Mouse (Mus musculus): ENCODE data around the gene A530016L24Rik.

The A530016L24Rik gene

GRCm38 (mm10) chr12:112503003-112503771, 13.9 kb downstream of the A530016L24Rik start:
- no peak for DNase-seq (ENCODE audit: low read depth, low spot score)

- no peak for DNase-seq (ENCODE audit: low read depth, low spot score)
Measured at GRCm38 (mm10) chr12:112506267-112506666, 17.0 kb downstream of the A530016L24Rik start.

GRCm38 (mm10) chr12:112507264-112507663, 18.0 kb downstream of the A530016L24Rik start:
- DNase-seq (ENCODE audit: low read depth, low spot score): peak; percentile 50

- no peak for DNase-seq (ENCODE audit: low read depth, low spot score)
Measured at GRCm38 (mm10) chr12:112507984-112508383, 18.7 kb downstream of the A530016L24Rik start.

- no peak for DNase-seq (ENCODE audit: low read depth, low spot score)
Measured at GRCm38 (mm10) chr12:112510365-112510732, 21.1 kb downstream of the A530016L24Rik start.

- DNase-seq (ENCODE audit: low read depth, low spot score): peak; percentile 80
Measured at GRCm38 (mm10) chr12:112510733-112511372, 21.6 kb downstream of the A530016L24Rik start.

GRCm38 (mm10) chr12:112514897-112515296, 25.6 kb downstream of the A530016L24Rik start:
- DNase-seq (ENCODE audit: low read depth, low spot score): no peak

GRCm38 (mm10) chr12:112516697-112517337, 27.6 kb downstream of the A530016L24Rik start, which contains the start of gene Tmem179:
TSS of gene Tmem179 (minus strand) at chr12:112516747.
- DNase-seq (ENCODE audit: low read depth, low spot score): peak; percentile 79

GRCm38 (mm10) chr12:112518105-112518504, 28.9 kb downstream of the A530016L24Rik start:
- DNase-seq (ENCODE audit: low read depth, low spot score): peak; percentile 26

GRCm38 (mm10) chr12:112533758-112534157, 44.5 kb downstream of the A530016L24Rik start:
- DNase-seq (ENCODE audit: low read depth, low spot score): no peak

- DNase-seq (ENCODE audit: low read depth, low spot score): no peak
Measured at GRCm38 (mm10) chr12:112537233-112537632, 48.0 kb downstream of the A530016L24Rik start.

GRCm38 (mm10) chr12:112538356-112538755, 49.1 kb downstream of the A530016L24Rik start:
- no peak for DNase-seq (ENCODE audit: low read depth, low spot score)

- no peak for DNase-seq (ENCODE audit: low read depth, low spot score)
Measured at GRCm38 (mm10) chr12:112539466-112539965, 50.3 kb downstream of the A530016L24Rik start.

- DNase-seq (ENCODE audit: low read depth, low spot score): no peak
Measured at GRCm38 (mm10) chr12:112540321-112540720, 51.1 kb downstream of the A530016L24Rik start.

GRCm38 (mm10) chr12:112541483-112542091, 52.3 kb downstream of the A530016L24Rik start:
- no peak for DNase-seq (ENCODE audit: low read depth, low spot score)

GRCm38 (mm10) chr12:112542257-112542919, 53.1 kb downstream of the A530016L24Rik start:
- DNase-seq (ENCODE audit: low read depth, low spot score): no peak

- peak; percentile 90 for DNase-seq (ENCODE audit: low read depth, low spot score)
Measured at GRCm38 (mm10) chr12:112542920-112543300, 53.7 kb downstream of the A530016L24Rik start.

- DNase-seq (ENCODE audit: low read depth, low spot score): no peak
Measured at GRCm38 (mm10) chr12:112543941-112544340, 54.7 kb downstream of the A530016L24Rik start.

GRCm38 (mm10) chr12:112544946-112545701, 55.9 kb downstream of the A530016L24Rik start:
- DNase-seq (ENCODE audit: low read depth, low spot score): peak; percentile 35

- DNase-seq (ENCODE audit: low read depth, low spot score): no peak
Measured at GRCm38 (mm10) chr12:112546110-112546509, 56.9 kb downstream of the A530016L24Rik start.
